Mouse (Mus musculus) intestine, embryonic 15.5 days (tissue): ENCODE results near the gene Tmem223. TPM values are rescaled to one million over a fixed set of nuclear protein-coding genes. Genes with fewer than 3 reads are reported as not detected.

Source experiments
- ATAC-seq: fragments of 200-750 bp; cut with Nextera tagmentation; 2 replicates; pipeline ENCODE4 v1.8.0; 2017; ENCODE audit warnings: moderate TSS enrichment, moderate library complexity
- H3K27ac ChIP-seq: fragments of 300-500 bp; sonication (generic); 2 replicates; pipeline ENCODE4 v1.5.1; 2015; ENCODE audit warnings: mild to moderate bottlenecking, inconsistent platforms
- H3K27me3 ChIP-seq: fragments of 300-500 bp; sonication (generic); replicated peaks from 2 replicates; pipeline ENCODE4 v1.6.1; 2015; ENCODE audit warnings: inconsistent platforms
- H3K36me3 ChIP-seq: fragments of 300-500 bp; sonication (generic); 2 replicates; pipeline ENCODE4 v1.6.1; 2015; ENCODE audit warnings: inconsistent platforms
- H3K4me1 ChIP-seq: fragments of 300-500 bp; sonication (generic); replicated peaks from 2 replicates; pipeline ENCODE4 v1.6.1; 2015; ENCODE audit warnings: inconsistent platforms
- H3K4me2 ChIP-seq: fragments of 300-500 bp; sonication (generic); replicated peaks from 2 replicates; pipeline ENCODE4 v1.6.1; 2015; ENCODE audit warnings: mild to moderate bottlenecking, inconsistent platforms
- H3K4me3 ChIP-seq: fragments of 300-500 bp; sonication (generic); replicated peaks from 2 replicates; pipeline ENCODE4 v1.5.1; 2015; ENCODE audit warnings: inconsistent platforms
- H3K9ac ChIP-seq: fragments of 300-500 bp; sonication (generic); 2 replicates; pipeline ENCODE4 v1.6.1; 2015; ENCODE audit warnings: inconsistent platforms
- H3K9me3 ChIP-seq: fragments of 300-500 bp; sonication (generic); 2 replicates; pipeline ENCODE4 v1.6.1; 2016; ENCODE audit warnings: inconsistent platforms
- WGBS: fragments of 180-500 bp; shearing (Covaris S2); methylation state at CpG from one replicate; pipeline ENCODE4 v1.1.7; 2015; 5-methylcytosine and 5-hydroxymethylcytosine counted together
- polyA plus RNA-seq: library from polyadenylated mRNA; unstranded; fragments of >200 nt; fragmentation: Nextera tagmentation; extraction: Ambion mirVana; gene quantifications from 2 replicates; pipeline ENCODE4 v1.2.1, GENCODE M21; 2015

Gene Tmem223
- 164 and 177 TPM in 2 replicates for polyA plus RNA-seq

DNA sequence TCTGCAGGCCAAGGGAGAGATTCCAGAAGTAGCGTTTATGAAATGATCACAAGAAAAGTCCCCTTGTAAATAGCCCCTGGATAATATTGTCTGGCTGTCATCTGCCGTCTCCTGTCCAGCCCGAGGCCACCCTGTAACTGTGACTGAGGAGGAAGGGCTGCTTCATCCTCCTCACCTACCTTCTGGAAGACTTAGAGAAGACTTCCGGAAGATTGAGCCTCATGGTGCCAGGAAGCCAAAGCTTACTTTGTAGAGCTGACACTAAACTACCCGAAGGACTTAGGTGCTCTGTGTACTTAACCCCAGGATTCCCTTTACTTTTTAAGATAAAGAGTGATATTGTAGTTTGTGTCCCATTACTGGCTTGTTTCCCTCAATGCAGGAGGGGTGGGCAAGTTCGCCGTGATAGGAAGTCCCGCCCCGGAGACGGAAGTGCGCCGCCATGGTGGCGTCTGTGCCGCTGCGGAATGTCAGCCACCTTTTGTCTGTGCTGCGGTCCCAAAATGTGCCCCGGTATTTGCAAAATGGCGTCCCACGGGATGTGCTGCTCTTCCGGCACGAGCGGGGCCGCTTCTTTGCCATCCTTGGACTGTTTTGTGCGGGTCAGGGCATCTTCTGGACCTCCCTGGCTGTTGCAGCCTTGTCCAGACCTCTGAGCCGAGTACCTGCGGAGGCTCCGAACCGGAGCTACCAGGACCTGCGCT, at the start of gene Tmem223:
TSS of gene Tmem223 (plus strand) at position 430 of the 704 bp plus-strand sequence.
- Histone ChIP-seq H3K36me3 (peaks cover 27% of the 10 kb centered on the region), H3K27me3 (no peaks in the 10 kb centered on the region), H3K9me3 (no peaks in the 10 kb centered on the region), H3K27ac (peak within 1 kb of the TSS; percentile 86), H3K4me2 (peak within 1 kb of the TSS; percentile 67), H3K9ac (peak within 1 kb of the TSS; percentile 91), H3K4me3 (peak within 1 kb of the TSS; percentile 73), H3K4me1 (peaks cover 22% of the 10 kb centered on the region)
- peak; percentile 63 for ATAC-seq
- 21% methylated on average over 29 of the region's 29 CpGs for WGBS

DNA sequence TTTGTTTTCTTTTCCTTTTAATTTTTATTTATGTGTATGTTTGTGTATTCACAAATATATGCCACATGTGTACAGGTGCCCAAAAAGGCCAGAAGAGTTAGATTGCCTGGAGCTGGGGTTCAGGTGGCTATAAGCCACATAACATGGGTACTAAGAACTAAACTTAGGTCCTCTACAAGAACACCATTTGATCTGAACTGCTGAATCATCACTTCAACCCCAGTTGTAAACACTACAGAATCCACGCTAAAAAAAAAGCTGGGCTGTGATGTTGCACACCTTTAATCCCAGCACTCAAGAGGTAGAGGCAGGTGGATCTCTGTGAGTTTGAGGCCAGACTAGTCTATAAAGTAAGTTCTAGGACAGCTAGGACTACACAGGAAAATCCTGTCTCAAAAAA, 49.4 kb upstream of the Tmem223 start:
- H3K4me3 ChIP-seq, result no peak overlapping the region
- no peak overlapping the region for H3K9ac ChIP-seq
- H3K27me3 ChIP-seq, result no peaks in the 10 kb centered on the region
- H3K9me3 ChIP-seq, result no peaks in the 10 kb centered on the region
- peaks cover 17% of the 10 kb centered on the region for H3K4me1 ChIP-seq
- WGBS, result 77% methylated on average over 1 of the region's 1 CpGs
- peak overlapping the region; percentile 60 for H3K4me2 ChIP-seq
- H3K27ac ChIP-seq, result no peak overlapping the region
- ATAC-seq, result no peak
- peaks cover 12% of the 10 kb centered on the region for H3K36me3 ChIP-seq

DNA sequence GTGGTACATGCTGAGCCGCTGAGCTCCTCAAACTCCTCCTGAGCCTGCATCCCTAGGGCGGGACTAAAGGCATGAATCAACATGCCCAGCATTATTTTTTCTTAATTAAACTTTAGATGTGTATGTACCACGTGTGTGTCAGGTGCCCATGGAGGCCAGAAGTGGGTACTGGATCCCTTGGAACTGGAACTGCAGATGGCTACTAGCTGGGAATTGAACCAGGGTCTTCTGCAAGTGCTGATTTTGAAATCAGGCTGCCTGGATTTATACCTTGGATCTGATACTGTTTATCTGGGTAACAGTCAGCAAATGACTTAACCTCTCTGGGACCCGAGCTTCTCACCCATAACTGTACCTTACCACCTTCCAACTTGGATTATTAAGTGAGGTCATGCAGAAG, 48.8 kb upstream of the Tmem223 start:
- H3K27ac ChIP-seq, result peak overlapping the region; percentile 99

DNA sequence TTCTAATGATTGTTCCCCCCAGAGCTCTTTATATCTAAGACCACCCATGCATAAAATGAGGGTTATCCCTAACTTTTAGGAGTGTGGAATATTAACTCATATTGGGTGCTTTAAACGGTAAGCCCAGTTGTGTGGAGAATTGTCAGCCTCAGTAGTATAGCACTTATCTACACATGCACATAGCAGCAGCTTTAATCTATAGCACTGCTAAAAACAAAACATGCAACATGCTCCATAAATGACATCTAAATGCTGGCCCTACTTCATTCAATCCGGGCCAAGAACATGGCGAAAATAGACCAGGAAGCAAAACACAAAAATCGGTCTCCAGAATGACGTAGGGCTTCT, 48.3 kb upstream of the Tmem223 start:
- no peaks in the 10 kb centered on the region for H3K9me3 ChIP-seq
- peaks cover 16% of the 10 kb centered on the region for H3K36me3 ChIP-seq
- peaks cover 17% of the 10 kb centered on the region for H3K4me1 ChIP-seq
- peak overlapping the region; percentile 99 for H3K27ac ChIP-seq
- WGBS, result under 1% methylated on average over 5 of the region's 5 CpGs
- H3K27me3 ChIP-seq, result no peaks in the 10 kb centered on the region
- no peak for ATAC-seq
- peak overlapping the region; percentile 91 for H3K9ac ChIP-seq
- peak overlapping the region; percentile 66 for H3K4me3 ChIP-seq
- H3K4me2 ChIP-seq, result peak overlapping the region; percentile 60

More for the DNA sequence above, 48.8 kb upstream of the Tmem223 start:
- no peaks in the 10 kb centered on the region for H3K27me3 ChIP-seq
- H3K36me3 ChIP-seq, result peaks cover 16% of the 10 kb centered on the region
- ATAC-seq, result no peak
- 55% methylated on average over 4 of the region's 4 CpGs for WGBS
- H3K9ac ChIP-seq, result peak overlapping the region; percentile 91
- H3K4me2 ChIP-seq, result peak overlapping the region; percentile 60
- no peaks in the 10 kb centered on the region for H3K9me3 ChIP-seq
- peak overlapping the region; percentile 66 for H3K4me3 ChIP-seq
- peaks cover 17% of the 10 kb centered on the region for H3K4me1 ChIP-seq

DNA sequence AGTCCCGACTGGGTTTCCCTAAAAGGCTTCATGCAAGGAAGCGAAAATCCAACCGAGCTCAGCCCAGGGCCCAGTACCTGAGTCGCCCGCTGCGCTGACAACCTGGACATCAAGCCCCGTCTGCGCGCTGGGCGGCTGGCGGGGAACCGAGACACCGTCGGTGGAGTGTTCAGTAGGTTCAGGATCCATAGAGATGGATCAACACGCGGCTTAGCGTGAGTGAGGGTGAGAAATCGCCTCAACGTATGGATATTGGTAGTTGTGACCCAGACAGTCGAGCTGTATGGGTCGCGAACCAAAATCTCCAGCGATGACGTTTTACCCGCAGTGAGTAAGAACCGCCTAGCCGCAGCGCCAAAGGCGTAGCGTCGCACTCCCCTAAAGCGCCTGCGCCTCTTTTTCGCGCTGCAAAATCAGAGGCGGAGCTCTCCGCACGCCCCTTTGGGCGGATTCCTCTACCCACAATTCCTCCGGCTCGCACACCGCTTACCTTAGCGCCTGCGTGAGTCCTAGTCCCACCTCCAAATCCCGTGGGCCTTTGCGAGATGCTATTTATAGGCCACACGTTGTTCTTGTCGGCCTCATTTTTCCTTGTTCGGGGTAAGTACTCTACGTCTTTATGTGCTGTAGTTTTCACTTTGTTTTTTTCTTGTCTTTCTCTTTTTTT, 47.8 kb upstream of the Tmem223 start, which contains the start of gene Slc3a2:
TSS of gene Slc3a2 (minus strand) at position 463 of the 667 bp plus-strand sequence.
- Histone ChIP-seq H3K27me3 (no peaks in the 10 kb centered on the region), H3K4me1 (peaks cover 17% of the 10 kb centered on the region), H3K4me3 (peak within 1 kb of the TSS; percentile 66), H3K9me3 (no peaks in the 10 kb centered on the region), H3K27ac (peak within 1 kb of the TSS; percentile 99), H3K36me3 (peaks cover 16% of the 10 kb centered on the region), H3K9ac (peak within 1 kb of the TSS; percentile 91), H3K4me2 (peak within 1 kb of the TSS; percentile 64)
- under 1% methylated on average over 50 of the region's 50 CpGs for whole genome bisulfite sequencing
- ATAC-seq, result peak; percentile 95

DNA sequence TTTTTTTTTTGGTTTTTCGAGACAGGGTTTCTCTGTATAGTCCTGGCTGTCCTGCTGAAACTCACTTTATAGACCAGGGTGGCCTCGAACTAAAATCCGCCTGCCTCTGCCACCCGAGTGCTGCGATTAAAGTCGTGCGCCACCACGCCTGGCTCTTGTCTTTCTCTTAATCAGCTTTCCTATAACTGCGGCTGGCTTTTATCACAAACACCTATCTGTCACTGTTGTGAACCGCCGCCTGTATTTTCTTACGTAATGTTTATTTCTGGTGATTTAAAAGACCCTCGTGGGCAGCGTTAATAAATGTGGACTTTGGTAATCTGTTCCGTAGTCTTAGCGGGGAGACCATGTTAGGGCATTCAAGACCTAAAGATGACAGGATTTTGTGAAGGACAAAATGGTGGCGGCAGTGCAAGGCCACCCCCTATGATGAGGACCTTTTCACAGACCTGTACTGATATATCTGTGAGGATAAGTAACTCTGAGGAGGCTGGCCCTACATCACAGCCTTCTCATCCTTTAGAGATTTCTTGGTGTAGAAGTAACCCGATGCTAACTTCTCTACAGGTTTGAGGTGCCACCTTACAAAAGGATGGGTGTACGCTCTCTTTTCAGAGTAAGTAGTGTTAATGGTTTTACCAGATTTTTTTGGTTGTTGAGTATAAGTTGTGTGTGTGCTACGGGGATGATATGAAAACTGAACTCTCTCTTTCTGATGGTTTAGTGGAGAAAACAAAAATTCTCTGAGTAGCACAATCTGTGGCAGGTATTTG, 47.0 kb upstream of the Tmem223 start:
- peak overlapping the region; percentile 64 for H3K4me2 ChIP-seq
- no peak for ATAC-seq
- H3K36me3 ChIP-seq, result peaks cover 16% of the 10 kb centered on the region
- WGBS, result 0% methylated on average over 20 of the region's 20 CpGs
- no peaks in the 10 kb centered on the region for H3K27me3 ChIP-seq
- peak overlapping the region; percentile 81 for H3K27ac ChIP-seq
- H3K9me3 ChIP-seq, result no peaks in the 10 kb centered on the region
- H3K9ac ChIP-seq, result peak overlapping the region; percentile 76
- peak overlapping the region; percentile 66 for H3K4me3 ChIP-seq
- peaks cover 17% of the 10 kb centered on the region for H3K4me1 ChIP-seq

DNA sequence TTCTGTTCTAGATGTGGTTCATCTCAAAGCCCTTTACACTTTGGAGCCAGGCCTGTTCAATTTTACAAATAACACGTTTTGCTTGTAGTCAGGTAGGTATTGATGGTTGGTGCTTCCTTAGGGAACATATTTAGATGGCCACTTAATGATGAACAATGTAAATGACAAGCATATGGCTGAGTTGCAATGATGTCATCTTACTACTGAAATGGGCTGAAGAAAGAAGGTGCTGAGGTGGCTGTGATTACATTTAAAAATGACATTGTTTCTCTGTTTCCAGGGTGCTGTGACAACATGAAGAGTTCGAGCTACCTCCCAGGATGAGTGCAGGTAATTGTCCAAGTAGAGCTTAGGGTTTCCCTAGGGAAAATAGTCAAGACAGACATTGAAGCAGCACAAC, 46.4 kb upstream of the Tmem223 start:
- Histone ChIP-seq H3K4me3 (peak overlapping the region; percentile 66), H3K36me3 (peaks cover 16% of the 10 kb centered on the region), H3K4me1 (peaks cover 17% of the 10 kb centered on the region), H3K27me3 (no peaks in the 10 kb centered on the region), H3K4me2 (peak overlapping the region; percentile 64), H3K9me3 (no peaks in the 10 kb centered on the region), H3K9ac (peak overlapping the region; percentile 76), H3K27ac (peak overlapping the region; percentile 81; the same call in 1 of the 2 replicates)
- ATAC-seq, result no peak
- WGBS, result 0% methylated on average over 2 of the region's 2 CpGs

DNA sequence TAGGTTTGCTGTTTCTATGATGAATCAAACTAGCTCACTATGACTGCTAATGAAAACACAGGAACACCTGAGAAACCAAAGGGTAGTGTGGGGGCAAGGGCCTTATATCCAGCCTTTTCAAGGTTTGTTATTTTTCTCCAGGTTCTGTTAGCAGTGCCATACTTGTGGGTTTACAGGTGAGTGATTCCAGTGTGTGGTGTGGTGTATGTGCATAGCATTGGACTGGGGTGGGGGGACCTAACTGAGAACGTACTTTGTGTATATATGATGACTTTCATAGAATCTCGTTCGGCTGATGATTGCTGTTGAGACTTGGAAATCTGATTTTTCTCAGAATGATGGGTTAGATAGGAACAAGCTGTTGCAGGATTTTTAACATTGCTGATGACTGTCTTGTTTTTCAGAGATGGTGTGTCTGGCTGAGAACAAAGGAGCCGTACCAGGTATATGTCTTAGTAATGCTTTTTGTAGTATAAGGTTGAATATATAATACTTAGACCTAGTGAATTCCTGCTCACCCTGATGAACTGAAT, 45.6 kb upstream of the Tmem223 start:
- ATAC-seq, result no peak
- Histone ChIP-seq H3K27ac (no peak overlapping the region), H3K4me3 (peak overlapping the region; percentile 66), H3K36me3 (peaks cover 16% of the 10 kb centered on the region), H3K9ac (peak overlapping the region; percentile 27; the same call in 1 of the 2 replicates), H3K27me3 (no peaks in the 10 kb centered on the region), H3K4me1 (peaks cover 17% of the 10 kb centered on the region), H3K9me3 (no peaks in the 10 kb centered on the region), H3K4me2 (peak overlapping the region; percentile 64)
- 42% methylated on average over 4 of the region's 4 CpGs for WGBS

DNA sequence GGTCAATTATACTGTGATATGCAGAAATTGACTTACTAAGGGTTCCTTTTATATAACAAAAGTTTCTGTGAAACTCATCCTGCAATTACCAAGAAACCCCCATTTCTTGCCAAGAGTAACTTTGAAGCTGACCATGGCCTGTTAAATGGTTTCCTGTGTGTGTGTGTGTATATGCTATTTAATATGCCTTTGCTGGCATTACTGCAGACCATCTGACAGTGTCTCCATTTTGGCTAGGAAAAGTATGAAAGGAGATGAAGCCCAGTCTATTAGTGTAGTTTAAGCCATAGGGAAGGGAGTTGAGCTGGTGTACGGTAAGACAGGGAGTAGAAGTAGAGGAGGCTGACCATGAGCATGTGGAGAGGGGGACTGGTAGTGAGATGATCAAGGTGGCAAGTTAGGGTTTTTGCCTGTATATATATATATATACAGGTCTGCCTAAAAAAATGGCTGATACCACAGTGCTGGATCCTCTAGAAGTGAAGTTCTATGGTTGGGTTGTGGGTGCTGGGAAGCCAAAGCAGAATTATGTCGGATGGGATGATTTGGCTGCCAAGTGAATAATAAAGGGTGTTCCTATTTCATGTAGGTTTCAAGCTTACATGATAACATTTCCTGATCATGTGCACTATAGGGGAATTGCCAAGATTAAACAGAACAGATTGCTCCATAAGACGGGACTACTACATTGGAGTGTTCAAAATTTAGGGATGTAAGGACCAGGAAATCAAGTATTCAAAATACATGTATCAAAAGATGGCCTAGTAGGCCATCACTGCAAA, 44.0 kb upstream of the Tmem223 start:
- Histone ChIP-seq H3K4me1 (peaks cover 14% of the 10 kb centered on the region), H3K36me3 (peaks cover 16% of the 10 kb centered on the region), H3K27me3 (no peaks in the 10 kb centered on the region), H3K9me3 (no peaks in the 10 kb centered on the region), H3K9ac (no peak overlapping the region), H3K27ac (no peak overlapping the region), H3K4me2 (no peak overlapping the region), H3K4me3 (no peak overlapping the region)
- ATAC-seq, result no peak
- WGBS, result 25% methylated on average over 3 of the region's 3 CpGs

DNA sequence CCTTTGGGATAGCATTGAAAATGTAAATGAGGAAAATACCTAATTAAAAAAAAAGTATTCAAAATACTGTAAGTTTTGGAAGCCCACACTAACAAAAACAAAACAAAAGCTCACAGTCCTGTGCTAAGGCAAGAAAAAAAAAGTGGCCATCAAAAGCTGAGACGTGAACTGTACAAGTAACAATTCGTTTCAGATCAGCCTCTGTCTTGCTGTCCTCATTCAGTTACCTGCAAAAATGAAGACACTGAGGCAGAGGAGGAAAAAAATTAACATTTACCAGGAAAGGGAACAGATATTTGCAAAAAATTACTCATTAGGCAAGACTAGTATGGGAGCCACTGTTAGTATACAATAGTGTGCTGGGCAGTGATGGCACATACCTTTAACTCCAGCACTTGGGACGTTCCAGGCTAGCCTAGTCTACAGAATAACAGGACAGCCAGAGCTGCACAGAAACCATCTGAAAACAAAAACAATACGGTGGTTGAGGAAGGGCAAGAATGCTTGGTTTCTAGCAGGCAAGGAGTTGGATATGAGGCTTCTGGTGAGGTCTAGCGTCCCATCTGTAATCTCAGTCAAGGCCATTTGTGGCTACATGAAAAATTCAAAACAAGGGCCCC, 43.2 kb upstream of the Tmem223 start:
- Histone ChIP-seq H3K27me3 (no peaks in the 10 kb centered on the region), H3K36me3 (peaks cover 16% of the 10 kb centered on the region), H3K9me3 (no peaks in the 10 kb centered on the region), H3K4me1 (peaks cover 9% of the 10 kb centered on the region; the same call in 1 of the 2 replicates), H3K4me3 (no peak overlapping the region), H3K4me2 (no peak overlapping the region), H3K27ac (no peak overlapping the region), H3K9ac (no peak overlapping the region)
- WGBS, result 21% methylated on average over 5 of the region's 5 CpGs
- ATAC-seq, result no peak
